Mouse (Mus musculus): Measurements from ENCODE around the gene Mrpl35. TPM values are rescaled to one million over a fixed set of nuclear protein-coding genes. Genes with fewer than 3 reads are reported as not detected.

The Mrpl35 gene
- total RNA-seq (2021): 10 to 100 TPM; 43.0 to 49.0 TPM
- 2.6 and 2.9 TPM in 2 replicates for polyA plus RNA-seq (2012; rRNA removed)
- long read RNA-seq, transcript Mrpl35-201 (4 exons, 3,721 nt): major isoform, 33 of 36 reads
- long read RNA-seq, partial matches to known transcripts: 1 of 36 reads
- long read RNA-seq, other reads (novel, unspliced or antisense): 2 of 36 reads

DNA sequence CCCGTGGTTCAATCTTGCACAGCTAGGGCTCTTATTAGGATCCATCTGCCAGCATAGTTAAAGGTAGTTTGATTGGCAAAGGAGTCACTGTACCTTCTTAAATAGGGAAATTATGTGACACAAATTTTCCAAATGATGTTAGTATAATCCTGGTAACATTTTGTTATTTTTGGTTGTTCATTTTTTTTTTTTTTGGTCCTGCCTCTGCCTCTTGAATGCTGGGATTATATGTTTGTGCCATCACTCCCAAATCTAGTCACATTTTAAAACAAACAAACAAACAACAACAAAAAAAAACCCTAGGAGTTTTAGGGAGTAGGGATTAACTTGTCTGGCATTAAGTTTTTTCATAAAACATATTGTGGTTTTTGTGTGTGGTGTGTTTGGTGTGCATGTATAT lies at the start of gene Mrpl35:
Gene Mrpl35, minus strand, starts transcription at position 101 of the 400 bp plus-strand sequence.
- DNase-seq: no peak

GRCm38 (mm10) chr6:71871396-71871795 lies 44.6 kb upstream of the Mrpl35 start:
- DNase-seq: no peak

DNA sequence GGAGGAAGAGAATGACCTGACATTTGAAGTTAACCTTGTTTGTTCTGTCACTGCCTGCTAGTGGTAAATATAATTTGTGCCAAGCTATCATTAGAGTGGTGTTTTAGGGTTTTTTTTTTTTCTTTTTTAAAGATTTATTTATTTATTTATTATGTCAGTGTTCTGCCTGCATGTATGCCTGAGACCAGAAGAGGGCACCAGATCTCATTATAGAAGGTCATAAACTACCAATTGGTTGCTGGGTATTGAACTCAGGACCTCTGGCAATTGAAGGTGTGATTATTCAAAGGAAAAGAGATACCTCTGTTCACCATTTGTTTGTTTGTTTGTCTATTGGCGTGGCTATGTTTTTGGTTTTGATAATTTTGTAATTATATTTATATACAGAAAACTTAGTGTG lies 42.0 kb upstream of the Mrpl35 start:
- no peak for DNase-seq

DNA sequence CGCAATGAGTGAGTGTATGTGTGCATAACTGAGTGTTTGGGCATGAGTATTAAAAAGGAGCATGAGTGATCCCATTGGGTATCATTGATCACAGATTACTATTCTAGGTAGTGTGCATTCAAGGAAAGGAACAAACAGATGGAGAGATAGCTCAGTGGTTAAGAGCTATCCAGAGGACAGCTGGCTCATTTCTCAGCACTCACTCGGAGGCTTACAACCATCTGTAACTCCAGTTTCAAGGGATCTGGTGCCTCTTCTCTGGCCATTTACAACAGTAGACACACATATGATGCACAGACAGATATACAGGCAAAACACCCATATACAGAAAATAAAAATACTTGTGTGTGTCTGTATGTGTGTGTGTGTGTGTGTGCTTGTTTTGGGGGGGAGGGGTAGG lies 41.0 kb upstream of the Mrpl35 start:
- no peak for DNase-seq

GRCm38 (mm10) chr6:71846906-71847305 lies 20.1 kb upstream of the Mrpl35 start:
- DNase-seq: peak; percentile 61

GRCm38 (mm10) chr6:71840597-71841290 lies 14.0 kb upstream of the Mrpl35 start:
- DNase-seq: no peak

DNA sequence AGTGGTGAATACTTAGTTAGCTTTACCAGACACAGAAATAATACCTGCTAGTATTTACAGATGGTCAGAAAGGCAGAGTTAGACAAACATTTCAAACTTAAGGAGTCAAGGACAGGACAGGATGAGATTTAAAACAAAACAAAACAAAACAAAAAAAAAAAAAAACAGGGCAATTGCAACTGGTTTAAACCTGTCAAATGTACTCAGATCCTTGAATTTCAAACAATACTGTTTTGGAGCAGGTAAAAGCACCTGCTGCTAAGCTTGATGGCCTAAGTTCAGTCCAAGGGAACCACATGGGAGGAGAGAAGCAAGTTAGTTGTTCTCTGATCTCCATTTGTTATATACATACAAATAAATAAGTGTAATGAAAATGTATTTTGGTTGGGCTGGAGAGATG lies 13.0 kb upstream of the Mrpl35 start:
- DNase-seq: no peak

- DNase-seq: no peak
Measured at GRCm38 (mm10) chr6:71836811-71837210, 10.0 kb upstream of the Mrpl35 start.

GRCm38 (mm10) chr6:71831581-71831960 lies 4.8 kb upstream of the Mrpl35 start:
- peak; percentile 96 for DNase-seq

DNA sequence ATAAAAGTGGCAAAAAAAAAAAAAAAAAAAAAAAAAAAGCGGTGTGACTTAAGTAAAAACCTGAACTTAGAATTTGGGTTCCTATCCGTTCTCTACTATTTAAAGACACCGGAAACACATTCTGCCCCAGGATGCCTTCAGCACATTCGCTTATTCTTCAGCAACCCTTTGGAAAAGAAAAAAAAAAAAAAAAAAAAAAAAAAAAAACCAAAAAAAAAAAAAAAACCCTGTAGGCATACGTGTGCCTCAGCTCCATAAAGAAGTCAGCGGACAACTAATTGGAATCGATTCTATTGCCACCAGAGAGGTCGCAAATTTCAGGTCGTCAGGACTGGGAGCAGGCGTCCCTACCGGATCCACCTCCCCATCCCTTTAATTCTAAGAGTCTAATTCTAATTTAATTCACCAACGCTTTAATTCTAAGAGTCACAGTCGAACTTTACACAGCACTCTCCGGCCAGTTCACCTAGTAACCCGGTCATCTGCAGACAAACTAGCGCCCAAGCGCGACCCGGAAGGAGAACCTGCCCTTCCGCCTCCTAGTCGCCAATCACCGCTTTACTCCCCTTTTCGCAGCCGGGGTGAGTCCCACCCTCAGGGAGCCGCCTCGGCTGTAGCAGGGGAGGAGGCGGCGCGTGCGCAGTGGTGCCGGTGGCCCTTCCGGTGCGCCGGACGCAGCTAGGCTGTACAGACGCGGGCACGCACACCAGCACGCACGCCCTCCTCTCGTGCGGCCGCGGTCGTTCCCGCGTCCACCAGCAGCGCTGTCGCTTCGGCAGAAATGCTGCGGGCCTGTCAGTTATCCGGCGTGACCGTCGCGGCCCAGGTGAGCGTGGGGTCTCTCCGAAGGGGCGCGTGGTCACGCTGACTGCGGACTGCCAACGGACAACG lies 4.2 kb upstream of the Mrpl35 start, which contains the start of gene Immt:
Gene Immt, plus strand, starts transcription at position 642 of the 891 bp plus-strand sequence.
- peak; percentile 99 for DNase-seq

DNA sequence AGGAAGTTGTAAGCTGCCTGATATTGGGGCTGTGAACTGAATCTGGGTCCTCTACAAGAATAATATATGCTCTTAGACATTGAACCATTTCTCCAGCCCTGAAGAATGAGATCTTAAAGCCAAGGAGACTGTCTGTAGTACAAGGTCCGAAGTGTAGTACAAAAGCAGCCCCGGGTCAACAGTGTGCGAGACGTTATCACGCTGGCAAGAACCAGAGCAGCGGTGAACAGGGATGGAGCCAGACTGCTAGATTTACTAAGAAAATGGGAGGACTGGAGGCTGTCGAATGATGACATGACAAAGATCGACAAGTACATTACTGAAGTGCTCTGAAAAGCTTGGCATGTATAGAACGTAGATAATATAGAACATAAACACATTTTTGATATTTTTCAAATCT lies 3.0 kb upstream of the Mrpl35 start:
- DNase-seq: no peak

GRCm38 (mm10) chr6:71823961-71824360 lies 2.8 kb downstream of the Mrpl35 start:
- DNase-seq: no peak

DNA sequence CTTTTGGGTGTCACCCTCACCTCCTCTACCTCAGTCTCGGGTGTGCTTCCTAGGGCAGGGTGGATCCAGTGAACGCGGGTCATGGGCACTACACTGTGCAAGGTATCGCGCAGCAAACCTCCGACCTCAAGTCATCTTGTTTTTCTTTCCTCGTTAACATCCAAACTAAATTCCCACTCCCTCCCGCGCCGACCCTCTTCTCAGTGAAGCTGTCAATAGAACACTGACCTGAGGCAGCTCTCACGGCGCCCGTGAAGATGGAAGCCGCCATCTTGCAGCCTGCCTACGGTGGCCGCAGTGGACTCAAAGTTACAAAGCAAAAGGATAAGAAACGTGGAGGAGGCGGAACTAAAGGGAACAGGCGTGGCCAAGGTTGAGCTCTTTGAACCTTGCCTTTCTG lies 3.3 kb downstream of the Mrpl35 start:
- peak; percentile 93 for DNase-seq

GRCm38 (mm10) chr6:71823085-71823484 lies 3.7 kb downstream of the Mrpl35 start:
- no peak for DNase-seq

- DNase-seq: no peak
Measured at GRCm38 (mm10) chr6:71819764-71820292, 6.9 kb downstream of the Mrpl35 start.

DNA sequence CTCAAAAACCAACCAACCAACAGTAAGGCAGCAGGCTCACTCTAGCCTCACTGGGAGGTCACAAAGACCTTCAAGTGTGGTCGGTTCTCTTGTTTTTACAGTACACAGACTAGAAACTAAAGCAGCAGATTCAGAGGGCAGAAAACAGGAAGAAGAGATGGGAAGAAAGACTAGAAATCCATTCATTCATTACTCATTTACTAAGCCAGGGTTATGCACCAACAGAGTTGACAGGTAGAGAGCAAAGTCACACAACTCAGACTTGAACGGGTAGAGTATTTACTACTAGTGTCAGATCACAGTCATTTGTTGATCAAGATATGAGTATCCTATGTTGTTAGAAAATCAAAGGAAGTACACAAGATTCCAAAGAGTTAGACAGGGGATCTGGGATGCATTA lies 13.9 kb downstream of the Mrpl35 start:
- DNase-seq: no peak

DNA sequence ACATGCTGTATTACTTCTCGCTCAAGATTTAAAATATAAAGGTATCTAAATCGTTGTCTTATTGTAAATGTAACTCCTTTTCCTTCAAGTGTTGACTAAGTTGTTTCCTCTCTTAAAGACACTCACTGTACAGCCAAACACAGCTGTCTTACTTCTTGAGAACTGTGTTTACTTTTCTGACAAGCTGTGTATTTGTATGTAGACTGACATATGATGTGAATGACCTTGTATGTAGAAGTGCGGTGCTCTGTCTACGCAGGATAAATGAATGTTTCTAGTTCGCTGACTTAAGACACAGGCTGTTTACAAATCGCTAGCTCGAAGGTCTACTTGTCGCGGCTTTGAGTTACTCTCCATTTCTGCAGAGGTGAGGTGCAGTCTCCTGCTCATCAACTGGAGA lies 16.9 kb downstream of the Mrpl35 start:
- DNase-seq: no peak

GRCm38 (mm10) chr6:71806713-71807112 lies 20.1 kb downstream of the Mrpl35 start:
- DNase-seq: no peak

- peak; percentile 67 for DNase-seq
Measured at GRCm38 (mm10) chr6:71804061-71804829, 22.5 kb downstream of the Mrpl35 start.

- DNase-seq: no peak
Measured at GRCm38 (mm10) chr6:71803609-71804008, 23.2 kb downstream of the Mrpl35 start.

DNA sequence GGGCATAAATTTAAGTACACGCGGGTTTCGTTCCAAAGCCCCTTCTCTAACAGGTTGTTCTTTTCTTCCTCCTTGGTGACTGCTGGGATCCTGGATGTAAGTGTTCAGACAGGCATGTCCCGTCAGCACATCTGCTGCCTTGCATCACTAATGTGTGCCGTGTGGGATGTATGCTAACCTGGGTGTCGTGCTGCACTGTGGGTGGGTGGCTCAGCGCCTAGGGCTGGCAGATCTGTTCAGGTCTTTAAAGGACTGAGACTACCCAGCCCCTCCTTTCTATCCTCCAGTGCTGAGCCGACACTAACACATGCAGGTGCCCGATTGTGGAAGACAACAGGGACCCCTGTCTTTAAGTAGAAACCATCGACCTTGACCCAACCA lies 25.1 kb downstream of the Mrpl35 start:
- DNase-seq: no peak
